Mouse (Mus musculus): Measurements from ENCODE around the gene Rpl26. TPM values are rescaled to one million over a fixed set of nuclear protein-coding genes. Genes with fewer than 3 reads are reported as not detected.

Gene Rpl26
- total RNA-seq, 2 experiments from 2014 or later, result 679 to 731 TPM

Other genes with a start within 250 kb of the Rpl26 start
- 10 to 100 TPM; 19.3 to 20.3 TPM for gene Myh10, start 210.0 kb upstream of the Rpl26 start, total RNA-seq (2021)
- 10 to 100 TPM; 61.2 to 64.3 TPM for gene Ndel1, start 29.7 kb upstream of the Rpl26 start, total RNA-seq (2021)
- gene Rnf222, start 13.0 kb upstream of the Rpl26 start, total RNA-seq (2021), result under 1 TPM; 0.15 to 0.21 TPM
- not detected for gene Odf4, start 25.5 kb downstream of the Rpl26 start, total RNA-seq (2021)
- 10 to 100 TPM; 20.6 to 23.5 TPM for gene Arhgef15, start 55.9 kb downstream of the Rpl26 start, total RNA-seq (2021)
- 1 to 10 TPM; 4.8 to 9.3 TPM for gene Slc25a35, start 66.5 kb downstream of the Rpl26 start, total RNA-seq (2021)
- 100 to 1,000 TPM in 1 of 2 experiments, 10 to 100 TPM in 1; 87.5 to 102 TPM for gene Rangrf, start 73.6 kb downstream of the Rpl26 start, total RNA-seq (2021)
- 1 to 10 TPM; 5.4 to 6.2 TPM for gene Pfas, start 106.9 kb downstream of the Rpl26 start, total RNA-seq (2021)
- gene Ctc1, start 114.3 kb downstream of the Rpl26 start, total RNA-seq (2021), result 10 to 100 TPM; 10.9 to 13.9 TPM
- 1 to 10 TPM in 1 of 2 experiments, under 1 TPM in 1; 0.67 to 1.5 TPM for gene Aurkb, start 144.1 kb downstream of the Rpl26 start, total RNA-seq (2021)
- 10 to 100 TPM; 16.7 to 19.3 TPM for gene Borcs6, start 158.1 kb downstream of the Rpl26 start, total RNA-seq (2021)
- gene Tmem107, start 169.2 kb downstream of the Rpl26 start, total RNA-seq (2021), result 1 to 10 TPM; 5.3 to 7.0 TPM
- gene Vamp2, start 186.9 kb downstream of the Rpl26 start, total RNA-seq (2021), result 10 to 100 TPM; 53.9 to 55.4 TPM
- 10 to 100 TPM; 38.8 to 48.5 TPM for gene Per1, start 193.6 kb downstream of the Rpl26 start, total RNA-seq (2021)
- under 1 TPM in 1 of 2 experiments, not detected in 1; 0.15 TPM for gene Hes7, start 218.8 kb downstream of the Rpl26 start, total RNA-seq (2021)
- gene 9130213A22Rik, start 221.0 kb downstream of the Rpl26 start, total RNA-seq (2021), result under 1 TPM; 0.23 to 0.27 TPM
- gene Aloxe3, start 224.3 kb downstream of the Rpl26 start, total RNA-seq (2021), result not detected